Mouse (Mus musculus) intestine, postnatal 0 days (tissue): ENCODE measurements at regions not wholly inside any gene's neighbourhood (a gene's known extent, or its start where the extent isn't known, plus 50 kb on each side); places are given as distances from the start of the nearest gene placed in this dataset.
"Not testable (repeated sequence)": the region's sequence is repeated elsewhere in the genome, so short reads cannot be mapped to it uniquely, and the experiment has no call there.

ENCODE experiments used
- ATAC-seq: fragments of 200-750 bp; cut with Nextera tagmentation; 2 replicates; pipeline ENCODE4 v1.8.0; 2017; ENCODE audit warnings: mild to moderate bottlenecking, moderate TSS enrichment, moderate library complexity
- H3K27ac ChIP-seq: fragments of 300-500 bp; sonication (generic); 2 replicates; pipeline ENCODE4 v1.5.1; 2014; ENCODE audit warnings: mild to moderate bottlenecking, low read depth, low read length, moderate library complexity
- H3K27me3 ChIP-seq: fragments of 300-500 bp; sonication (generic); replicated peaks from 2 replicates; pipeline ENCODE4 v1.6.1; 2014; ENCODE audit warnings: low read length, mixed read lengths; ENCODE audit not compliant: control insufficient read depth, insufficient read depth
- H3K36me3 ChIP-seq: fragments of 300-500 bp; sonication (generic); 2 replicates; pipeline ENCODE4 v1.6.1; 2014; ENCODE audit warnings: mild to moderate bottlenecking, moderate library complexity; ENCODE audit not compliant: control insufficient read depth, insufficient read depth
- H3K4me1 ChIP-seq: fragments of 300-500 bp; sonication (generic); replicated peaks from 2 replicates; pipeline ENCODE4 v1.6.1; 2014; ENCODE audit warnings: antibody characterized with exemption, low read length, mixed read lengths; ENCODE audit not compliant: control insufficient read depth, insufficient read depth
- H3K4me2 ChIP-seq: fragments of 300-500 bp; sonication (generic); replicated peaks from 2 replicates; pipeline ENCODE4 v1.6.1; 2014; ENCODE audit warnings: low read depth, mild to moderate bottlenecking, moderate library complexity
- H3K4me3 ChIP-seq: fragments of 300-500 bp; sonication (generic); 2 replicates; pipeline ENCODE4 v1.5.1; 2014; ENCODE audit warnings: low read depth, low read length
- H3K9ac ChIP-seq: fragments of 300-500 bp; sonication (generic); 2 replicates; pipeline ENCODE4 v1.6.1; 2014; ENCODE audit warnings: mild to moderate bottlenecking, low read depth, low read length
- H3K9me3 ChIP-seq: fragments of 300-500 bp; sonication (generic); 2 replicates; pipeline ENCODE4 v1.6.1; 2016; ENCODE audit warnings: mixed run types; ENCODE audit not compliant: control insufficient read depth
- CTCF ChIP-seq: sonication (generic); IDR thresholded peaks from 2 replicates; pipeline ENCODE4 v1.5.1; 2016; ENCODE audit warnings: low read depth, mild to moderate bottlenecking, control low read depth, antibody characterized with exemption, moderate library complexity
- WGBS: fragments of 180-500 bp; shearing (Covaris S2); extraction: QIAGEN DNeasy Blood & Tissue Kit; methylation state at CpG from one replicate; pipeline ENCODE4 v1.1.7; 2014; 5-methylcytosine and 5-hydroxymethylcytosine counted together

DNA sequence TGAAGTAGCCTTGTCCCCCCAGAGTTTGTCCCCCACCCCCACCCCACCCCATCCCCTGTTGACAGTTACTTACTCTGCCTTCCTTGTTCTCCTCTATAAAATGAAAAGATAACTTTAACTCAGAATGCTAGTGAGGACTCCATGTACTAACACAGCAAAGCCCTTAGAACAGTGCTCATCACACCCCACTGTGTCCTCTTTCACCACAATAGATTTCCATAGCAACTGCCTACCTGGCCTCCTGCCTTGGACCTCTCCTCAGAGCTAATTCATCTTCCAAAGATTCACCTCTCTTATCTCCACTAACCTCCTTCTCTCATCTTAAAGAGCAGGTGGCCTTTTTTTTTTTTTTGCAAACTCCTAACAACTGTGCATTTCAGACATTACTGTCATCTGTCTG lies 204.0 kb upstream of the G2e3 start:
- Histone ChIP-seq H3K4me1 (no peaks in the 10 kb centered on the region), H3K9me3 (no peaks in the 10 kb centered on the region), H3K9ac (no peak overlapping the region), H3K36me3 (no peaks in the 10 kb centered on the region), H3K27me3 (no peaks in the 10 kb centered on the region), H3K4me3 (no peak overlapping the region), H3K4me2 (no peak overlapping the region), H3K27ac (no peak overlapping the region)
- no peak for ATAC-seq
- TF ChIP-seq CTCF, result no peak

DNA sequence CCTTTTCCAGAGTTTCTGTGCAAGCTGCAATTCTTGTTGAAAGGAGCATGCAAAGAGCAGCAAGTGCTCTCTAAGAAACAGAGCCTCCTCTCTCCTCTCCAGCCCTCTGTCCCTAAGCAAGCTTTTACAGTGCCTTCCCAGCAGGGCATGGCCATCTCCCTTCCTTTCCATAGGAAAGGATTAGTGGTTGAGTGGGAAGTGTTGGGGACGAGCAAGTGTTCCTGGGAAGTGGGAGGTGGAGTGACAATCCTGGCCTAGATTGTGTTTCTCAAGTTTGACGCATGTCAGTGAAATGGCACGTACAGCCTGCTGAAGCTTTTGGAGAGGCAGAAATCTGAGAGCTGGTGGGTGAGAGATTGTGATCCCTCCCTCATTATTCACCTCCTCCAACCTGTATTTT lies 204.7 kb upstream of the G2e3 start:
- no peaks in the 10 kb centered on the region for H3K4me1 ChIP-seq
- no peak overlapping the region for H3K4me2 ChIP-seq
- H3K27ac ChIP-seq, result no peak overlapping the region
- no peak for TF ChIP-seq CTCF
- H3K4me3 ChIP-seq, result no peak overlapping the region
- H3K9me3 ChIP-seq, result no peaks in the 10 kb centered on the region
- H3K36me3 ChIP-seq, result no peaks in the 10 kb centered on the region
- no peak overlapping the region for H3K9ac ChIP-seq
- no peak for ATAC-seq
- WGBS, result 52% methylated on average over 3 of the region's 3 CpGs
- H3K27me3 ChIP-seq, result no peaks in the 10 kb centered on the region

DNA sequence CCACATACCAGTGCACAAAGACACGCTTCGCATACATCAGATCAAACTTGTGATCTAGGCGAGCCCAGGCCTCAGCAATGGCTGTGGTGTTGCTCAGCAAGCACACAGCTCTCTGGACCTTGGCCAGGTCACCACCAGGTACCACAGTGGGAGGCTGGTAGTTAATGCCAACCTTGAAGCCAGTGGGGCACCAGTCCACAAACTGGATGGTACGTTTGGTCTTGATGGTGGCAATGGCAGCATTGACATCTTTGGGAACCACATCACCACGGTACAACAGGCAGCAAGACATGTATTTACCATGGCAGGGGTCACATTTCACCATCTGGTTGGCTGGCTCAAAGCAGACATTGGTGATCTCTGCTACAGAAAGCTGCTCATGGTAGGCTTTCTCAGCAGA lies 214.2 kb upstream of the G2e3 start:
- H3K4me2 ChIP-seq, H3K27ac ChIP-seq, H3K4me1 ChIP-seq, H3K9me3 ChIP-seq, H3K4me3 ChIP-seq, H3K27me3 ChIP-seq, H3K36me3 ChIP-seq, ATAC-seq, H3K9ac ChIP-seq: not testable (repeated sequence)
- 85% methylated on average over 5 of the region's 5 CpGs for WGBS

DNA sequence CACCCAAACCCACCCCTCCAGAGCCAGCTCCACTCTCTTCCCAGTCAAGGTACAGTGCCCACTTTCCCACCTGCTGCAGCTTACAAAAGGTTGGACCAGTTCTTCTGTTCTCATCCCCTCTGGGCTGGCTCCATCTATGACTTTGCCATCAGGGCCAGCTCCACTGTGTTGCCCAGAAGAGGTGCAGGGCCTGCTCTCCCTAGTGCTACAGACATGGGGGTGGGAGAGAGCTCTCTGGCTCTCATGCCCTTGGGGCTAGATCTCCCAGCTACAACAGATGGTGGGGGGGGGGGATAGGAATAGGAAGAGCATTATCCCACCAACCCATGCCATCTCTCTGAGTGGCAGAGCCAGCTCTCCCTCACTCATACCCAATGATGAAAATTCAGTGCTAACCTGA lies 219.6 kb upstream of the G2e3 start:
- no peak overlapping the region for H3K4me2 ChIP-seq
- H3K4me3 ChIP-seq, result no peak overlapping the region
- H3K36me3 ChIP-seq, result no peaks in the 10 kb centered on the region
- no peaks in the 10 kb centered on the region for H3K27me3 ChIP-seq
- H3K9me3 ChIP-seq, result no peaks in the 10 kb centered on the region
- H3K4me1 ChIP-seq, result no peaks in the 10 kb centered on the region
- ATAC-seq, result no peak
- no peak for TF ChIP-seq CTCF
- H3K9ac ChIP-seq, result no peak overlapping the region
- no peak overlapping the region for H3K27ac ChIP-seq

DNA sequence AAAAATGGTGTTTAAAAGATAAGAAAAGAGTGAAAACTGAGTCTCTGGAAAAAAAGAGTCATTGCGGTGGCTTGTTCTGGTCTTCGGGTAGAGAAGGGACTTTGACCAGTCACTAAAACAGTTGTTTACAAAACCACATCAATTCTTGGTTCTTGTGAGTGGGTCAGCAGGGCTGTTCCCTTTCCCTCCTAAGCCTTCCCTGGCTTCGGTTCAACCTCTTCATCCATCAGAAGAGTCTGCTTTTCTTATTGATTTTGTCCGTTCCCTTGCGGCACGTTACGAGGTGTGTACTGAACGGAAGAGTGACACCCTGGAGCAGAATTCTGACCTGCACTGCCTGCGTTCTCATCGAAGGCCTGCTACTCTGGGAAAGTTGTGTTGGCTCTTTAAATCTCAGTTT lies 229.1 kb upstream of the G2e3 start:
- no peak for TF ChIP-seq CTCF
- no peaks in the 10 kb centered on the region for H3K9me3 ChIP-seq

DNA sequence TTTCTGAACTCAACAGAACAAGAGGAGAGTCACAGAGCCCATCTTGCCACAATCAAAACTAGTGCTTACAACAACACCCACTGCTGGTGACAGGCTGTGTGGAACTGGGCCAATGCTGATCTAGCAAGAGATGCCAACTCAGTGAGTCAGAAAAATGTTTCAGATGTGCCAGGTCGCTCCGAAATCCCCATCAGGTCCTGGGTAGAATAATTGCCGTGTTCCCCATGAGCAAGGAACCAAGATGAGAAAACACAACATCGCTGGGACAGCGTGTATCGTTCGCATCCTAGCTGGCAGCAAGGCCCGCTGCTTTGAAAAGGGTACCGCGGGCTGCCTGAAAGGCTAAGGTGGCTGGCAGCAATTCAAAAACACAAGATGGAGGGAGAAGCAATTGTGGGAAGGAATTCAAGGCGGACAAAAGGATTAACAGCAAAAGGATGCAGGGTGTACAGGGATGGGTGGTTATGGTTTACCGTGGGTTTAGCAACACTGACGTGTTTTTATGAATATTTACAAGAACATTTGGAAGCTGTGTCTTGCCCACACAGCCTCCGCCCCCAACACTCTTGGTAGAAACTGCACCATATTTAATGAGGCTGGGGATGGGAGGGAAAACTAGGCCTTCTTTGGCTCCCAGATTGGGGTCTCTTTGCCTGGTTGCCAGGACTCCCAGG lies 229.7 kb upstream of the G2e3 start:
- ATAC-seq, result no peak
- Histone ChIP-seq H3K4me3 (no peak overlapping the region), H3K27me3 (no peaks in the 10 kb centered on the region), H3K4me1 (no peaks in the 10 kb centered on the region), H3K27ac (no peak overlapping the region), H3K36me3 (no peaks in the 10 kb centered on the region), H3K9me3 (no peaks in the 10 kb centered on the region), H3K4me2 (no peak overlapping the region), H3K9ac (no peak overlapping the region)
- no peak for TF ChIP-seq CTCF
- WGBS, result 91% methylated on average over 14 of the region's 14 CpGs

More for the DNA sequence above, 229.1 kb upstream of the G2e3 start:
- H3K4me3 ChIP-seq, result no peak overlapping the region
- ATAC-seq, result no peak
- WGBS, result 91% methylated on average over 10 of the region's 10 CpGs
- no peak overlapping the region for H3K27ac ChIP-seq
- H3K36me3 ChIP-seq, result no peaks in the 10 kb centered on the region
- no peaks in the 10 kb centered on the region for H3K27me3 ChIP-seq
- H3K4me1 ChIP-seq, result no peaks in the 10 kb centered on the region
- no peak overlapping the region for H3K4me2 ChIP-seq
- H3K9ac ChIP-seq, result no peak overlapping the region

DNA sequence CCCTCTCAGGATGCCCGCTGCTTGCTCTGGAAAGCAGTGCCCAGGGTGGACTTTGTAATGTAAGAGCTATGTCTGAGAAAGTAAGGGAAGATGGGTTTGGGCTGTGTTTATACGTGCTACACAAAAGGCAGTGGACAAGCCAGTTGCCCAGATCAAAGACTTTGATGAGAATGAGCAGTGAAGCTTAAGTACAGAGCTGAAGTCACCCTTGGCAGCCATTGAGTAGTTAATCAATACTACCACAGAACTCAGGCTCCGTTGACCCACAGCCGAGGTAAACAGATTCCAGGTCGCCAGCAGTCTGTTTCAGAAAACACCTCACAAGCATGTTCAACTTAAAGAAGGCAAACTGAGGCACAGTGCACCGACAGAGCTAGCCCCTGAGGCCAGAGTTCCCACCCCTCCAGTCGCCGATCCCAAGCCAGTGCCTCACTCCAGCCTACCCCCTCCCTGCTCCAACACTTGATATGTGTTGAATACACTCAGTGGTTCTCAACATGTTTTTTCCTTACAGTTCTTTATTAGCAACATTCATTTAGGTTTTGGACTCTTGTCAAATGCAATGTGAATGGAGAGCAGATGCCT lies 230.3 kb upstream of the G2e3 start:
- no peak overlapping the region for H3K9ac ChIP-seq
- no peak overlapping the region for H3K4me3 ChIP-seq
- H3K27me3 ChIP-seq, result no peaks in the 10 kb centered on the region
- ATAC-seq, result no peak
- 66% methylated on average over 8 of the region's 8 CpGs for WGBS
- no peak overlapping the region for H3K4me2 ChIP-seq
- no peak overlapping the region for H3K27ac ChIP-seq
- H3K9me3 ChIP-seq, result no peaks in the 10 kb centered on the region
- no peaks in the 10 kb centered on the region for H3K36me3 ChIP-seq
- TF ChIP-seq CTCF, result no peak
- H3K4me1 ChIP-seq, result no peaks in the 10 kb centered on the region
